Mouse (Mus musculus) ES-CJ7 (cell line): ENCODE data around the gene Scgb1b11.
"Not testable (repeated sequence)": the region's sequence is repeated elsewhere in the genome, so short reads cannot be mapped to it uniquely, and the experiment has no call there.

ENCODE experiments used
- DNase-seq: peaks from one replicate; pipeline ENCODE4 v3.0.0; 2011; ENCODE audit warnings: low read depth, low spot score

Gene Scgb1b11

DNA sequence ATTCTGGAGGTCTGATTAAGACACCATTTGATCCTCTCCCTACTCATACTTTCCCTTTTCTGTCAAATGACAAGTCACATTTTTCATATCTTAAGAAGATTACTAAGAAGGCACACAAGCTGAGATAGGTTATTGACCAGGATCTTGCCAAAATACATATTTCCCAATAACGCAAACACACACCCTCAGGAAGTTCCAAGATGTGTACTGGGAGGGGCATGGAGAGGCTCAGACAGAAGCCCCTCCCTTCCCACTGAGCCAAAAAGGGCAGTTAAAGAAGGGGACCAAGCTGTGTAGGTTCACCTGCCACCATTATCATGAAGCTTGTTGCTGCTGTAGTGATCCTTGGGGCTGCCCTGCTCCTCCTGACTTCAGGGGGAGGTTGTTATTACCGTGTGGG, at the start of gene Scgb1b11:
Gene Scgb1b11, plus strand, starts transcription at position 301 of the 400 bp plus-strand sequence.
- not testable (repeated sequence) for DNase-seq

DNA sequence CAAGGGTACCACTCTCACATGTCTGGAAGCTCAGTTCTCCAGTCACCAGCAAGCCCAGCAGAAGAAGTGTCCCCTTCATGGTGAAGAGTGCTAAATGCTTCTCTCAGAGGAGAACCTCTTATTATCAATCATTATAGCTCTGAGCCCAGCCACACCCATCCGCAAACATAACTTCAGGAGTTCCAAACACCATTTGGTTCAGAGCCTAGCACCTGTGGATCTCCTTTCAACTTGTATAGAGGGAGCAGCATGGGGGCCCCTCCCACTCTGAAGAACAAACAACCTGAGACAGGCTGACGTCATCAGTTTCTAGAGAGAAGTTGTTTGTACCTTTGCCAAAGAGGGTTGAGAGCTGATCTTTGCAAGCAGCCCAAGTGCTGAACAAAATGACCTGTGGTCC, 11.6 kb upstream of the Scgb1b11 start, which contains the start of gene Scgb2b11:
Gene Scgb2b11, minus strand, starts transcription at position 101 of the 400 bp plus-strand sequence.
- DNase-seq: not testable (repeated sequence)
